Mouse (Mus musculus) cerebellum, adult (tissue): Measurements from ENCODE around the gene Whamm.

Experiments used
- ATAC-seq: cut with Nextera tagmentation; 2 replicates; pipeline ENCODE4 v1.9.2; 2017; ENCODE audit warnings: mild to moderate bottlenecking, moderate library complexity, mixed read lengths; ENCODE audit not compliant: insufficient number of reproducible peaks, low FRiP score, low TSS enrichment

Whamm gene

GRCm38 (mm10) chr7:81593387-81593786 lies 22.3 kb downstream of the Whamm start:
- ATAC-seq = no peak

- no peak for ATAC-seq
Observed at GRCm38 (mm10) chr7:81595056-81595455, 24.0 kb downstream of the Whamm start.

- ATAC-seq = no peak
Observed at GRCm38 (mm10) chr7:81596086-81596485, 25.0 kb downstream of the Whamm start.

GRCm38 (mm10) chr7:81597660-81598059 lies 26.6 kb downstream of the Whamm start:
- ATAC-seq = no peak

GRCm38 (mm10) chr7:81599379-81600280 lies 28.6 kb downstream of the Whamm start:
- ATAC-seq = no peak

GRCm38 (mm10) chr7:81604991-81605390 lies 33.9 kb downstream of the Whamm start:
- ATAC-seq = no peak

GRCm38 (mm10) chr7:81605489-81605888 lies 34.4 kb downstream of the Whamm start:
- ATAC-seq = no peak

- no peak for ATAC-seq
Observed at GRCm38 (mm10) chr7:81606452-81606851, 35.4 kb downstream of the Whamm start.

- ATAC-seq = no peak
Observed at GRCm38 (mm10) chr7:81610125-81610524, 39.1 kb downstream of the Whamm start.

GRCm38 (mm10) chr7:81612856-81613635 lies 42.0 kb downstream of the Whamm start:
- no peak for ATAC-seq

GRCm38 (mm10) chr7:81615031-81615430 lies 44.0 kb downstream of the Whamm start:
- no peak for ATAC-seq

GRCm38 (mm10) chr7:81622793-81623192 lies 51.7 kb downstream of the Whamm start:
- ATAC-seq = no peak

- ATAC-seq = no peak
Observed at GRCm38 (mm10) chr7:81623767-81624166, 52.7 kb downstream of the Whamm start.

GRCm38 (mm10) chr7:81626460-81626859 lies 55.4 kb downstream of the Whamm start:
- ATAC-seq = no peak

- ATAC-seq = no peak
Observed at GRCm38 (mm10) chr7:81631261-81631660, 60.2 kb downstream of the Whamm start.

- no peak for ATAC-seq
Observed at GRCm38 (mm10) chr7:81632586-81632985, 61.5 kb downstream of the Whamm start.

- ATAC-seq = no peak
Observed at GRCm38 (mm10) chr7:81641101-81641500, 70.0 kb downstream of the Whamm start.

- peak; percentile 85 for ATAC-seq
Observed at GRCm38 (mm10) chr7:81644551-81645235, 73.6 kb downstream of the Whamm start.
